12 mouse cellular contexts compared by ENCODE assay signal in genomic region chr7:132719570-132719969, GRCm38 (mm10).
A peak's percentile ranks its signal among the peaks of the same experiment; 100 is the strongest.
DNase-seq lines count a peak whose midpoint lies in the region; ATAC-seq and TF ChIP-seq lines count a peak whose summit lies in the region.
"Had no signal": no experiment of that assay in that cellular context is flagged by ENCODE, and none has a peak within 500 bp of the region (broad histone marks: within the 10 kb centered on the region; RNA-seq: fewer than 3 reads in every experiment).

No protein-coding gene starts in this region.

- no peak for TF ChIP-seq POLR2A in cortical plate, adult 2 months (IDR thresholded peaks at IDR 0.05; ENCODE audit: extremely low read depth, insufficient read depth, low read length)

- peak; percentile 40 for DNase-seq in cerebellum, adult 11-12 months
- DNase-seq in cerebellum, postnatal 10 days: no peak
- DNase-seq in left cerebral cortex, adult 2 months (ENCODE audit: extremely low spot score in 1 of 2, low spot score in 2 of 2): no peak
- no peak for DNase-seq in left cerebral cortex, postnatal 10 days (ENCODE audit: extremely low spot score in 1 of 2, low spot score in 2 of 2)
- peak; percentile 84 for DNase-seq in 416B (ENCODE audit: low read depth)
- DNase-seq in frontal cortex, adult 2 months (ENCODE audit: extremely low spot score in 1 of 2, low spot score in 1 of 2): no peak
- DNase-seq: kidney, adult 9 months; lung, postnatal 36 days; right cerebral cortex, adult 18-20 months had no signal

- H3K9me3 ChIP-seq in intestine, embryonic 16.5 days (ENCODE audit: control insufficient read depth, low read length): no peaks in the 10 kb centered on the region
- H3K9me3 ChIP-seq: hindbrain, embryonic 13.5 days had no signal

- H3K4me3 ChIP-seq in left cerebral cortex, adult 2 months: no peak overlapping the region
- no peak overlapping the region for H3K4me3 ChIP-seq in cortical plate, adult 2 months (ENCODE audit: insufficient read depth, low read length)
- H3K4me3 ChIP-seq in intestine, embryonic 16.5 days (ENCODE audit: low read length): no peak overlapping the region
- H3K4me3 ChIP-seq: hindbrain, embryonic 13.5 days had no signal

- H3K27me3 ChIP-seq in intestine, embryonic 16.5 days (replicated peaks; ENCODE audit: control insufficient read depth, insufficient read depth, low read length): no peaks in the 10 kb centered on the region
- H3K27me3 ChIP-seq: hindbrain, embryonic 13.5 days had no signal

- intact Hi-C loops in left cerebral cortex, adult 2 months (cut with DNase I): no loop called here
- intact Hi-C loops in left cerebral cortex, postnatal 10 days (cut with DNase I): loop anchor here (5.0 kb wide), 1 partner anchor 62 kb away; no protein-coding TSS in a partner anchor

- peaks cover 10% of the 10 kb centered on the region for H3K4me1 ChIP-seq in cortical plate, adult 2 months (ENCODE audit: control insufficient read depth, insufficient read depth, low read length)
- peaks cover 7% of the 10 kb centered on the region for H3K4me1 ChIP-seq in intestine, embryonic 16.5 days (ENCODE audit: control insufficient read depth, insufficient read depth, low read length)

- no peak overlapping the region for H3K4me2 ChIP-seq in intestine, embryonic 16.5 days (ENCODE audit: low read depth, low read length)
- H3K4me2 ChIP-seq: hindbrain, embryonic 13.5 days had no signal

- 82% methylated on average over 4 of the region's 4 CpGs for WGBS in intestine, embryonic 16.5 days

- peak overlapping the region; percentile 78; the same call in 1 of the 2 replicates for H3K27ac ChIP-seq in left cerebral cortex, adult 2 months
- peak overlapping the region; percentile 67; the same call in 1 of the 2 replicates for H3K27ac ChIP-seq in cortical plate, adult 2 months (ENCODE audit: insufficient read depth, low read length)
- no peak overlapping the region for H3K27ac ChIP-seq in intestine, embryonic 16.5 days (ENCODE audit: low read length)

- H3K9ac ChIP-seq in intestine, embryonic 16.5 days (ENCODE audit: low read depth, low read length): no peak overlapping the region

- no peak for TF ChIP-seq CTCF in left cerebral cortex, adult 2 months (IDR thresholded peaks at IDR 0.05)
- no peak for TF ChIP-seq CTCF in cortical plate, adult 2 months (IDR thresholded peaks at IDR 0.05; ENCODE audit: extremely low read depth, insufficient read depth, low read length)

- no peak for ATAC-seq in intestine, embryonic 16.5 days

- H3K36me3 ChIP-seq in intestine, embryonic 16.5 days (ENCODE audit: control insufficient read depth, insufficient read depth, low read length): peaks cover 4% of the 10 kb centered on the region; the same call in 1 of the 2 replicates

Comparison
In these comparisons a context has a peak if more than half of its experiments do, and no peak if none do; other contexts are left out.
1. DNase-seq: peak in cerebellum, adult 11-12 months (single experiment) and 416B (single experiment); none in cerebellum, postnatal 10 days (0 of 2), left cerebral cortex, adult 2 months (0 of 2), left cerebral cortex, postnatal 10 days (0 of 2) and frontal cortex, adult 2 months (0 of 2).